Mouse (Mus musculus): ENCODE data around the gene Anapc11.

- no peak for TF ChIP-seq ETS1 (conservative IDR thresholded peaks at IDR 0.05; ENCODE audit: low read depth, low read length)
- no peak for TF ChIP-seq EP300 (IDR thresholded peaks at IDR 0.05; ENCODE audit: low read length)
- no peak for TF ChIP-seq MXI1 (IDR thresholded peaks at IDR 0.05; ENCODE audit: low read depth, low read length)
- TF ChIP-seq POLR2A (IDR thresholded peaks at IDR 0.05; ENCODE audit: low read depth, low read length) = no peak
- TF ChIP-seq CTCF (conservative IDR thresholded peaks at IDR 0.05 in 1 of 2, IDR thresholded peaks at IDR 0.05 in 1 of 2; ENCODE audit: low read depth in 2 of 2, low read length in 2 of 2) = no peak
Observed at GRCm38 (mm10) chr11:120654741-120655140, 56.5 kb downstream of the Anapc11 start.

All from CH12.LX (cell line).